Mouse (Mus musculus): ENCODE measurements at regions not wholly inside any gene's neighbourhood (a gene's known extent, or its start where the extent isn't known, plus 50 kb on each side); places are given as distances from the start of the nearest gene placed in this dataset.

DNA sequence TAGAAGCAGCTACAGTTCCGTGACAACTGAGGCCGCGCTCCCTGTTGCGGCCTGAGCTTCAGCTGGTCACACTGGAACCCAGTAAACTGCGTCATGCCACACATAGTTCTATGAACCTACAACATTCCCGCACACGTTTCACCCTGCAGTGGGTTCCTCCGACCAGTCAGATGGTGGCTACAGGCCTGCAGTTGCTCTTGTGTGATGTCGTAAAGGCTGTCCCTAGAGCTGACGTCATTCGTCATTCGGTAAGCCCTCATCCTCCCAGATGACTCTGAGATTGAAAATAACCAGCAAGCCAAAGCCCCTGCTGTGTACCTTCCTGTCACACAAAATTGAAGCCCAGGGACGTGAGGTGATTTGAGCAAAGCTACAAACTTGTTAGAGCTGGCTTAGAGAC lies 126.7 kb downstream of the Psmg1 start:
- WGBS, result 61% methylated on average over 13 of the region's 13 CpGs
- ATAC-seq (ENCODE audit: insufficient number of reproducible peaks, insufficient read depth, low FRiP score, low read depth), result no peak
- Histone ChIP-seq H3K4me1 (ENCODE audit: control insufficient read depth in 2 of 2, insufficient read depth in 2 of 2, low read length in 2 of 2) (peaks cover 11 to 22% of the 10 kb centered on the region in 2 experiments; a peak in 3 of 4 replicates), H3K9me3 (ENCODE audit: control insufficient read depth, low read length) (no peaks in the 10 kb centered on the region), H3K27ac (replicated peaks in 1 of 2; ENCODE audit: control insufficient read depth in 1 of 2, insufficient read depth in 1 of 2, low read depth in 2 of 2, low read length in 2 of 2) (peak overlapping the region in 1 of 2 experiments; percentile 33; a peak in 1 of 4 replicates), H3K4me2 (ENCODE audit: low read length) (no peak overlapping the region), H3K9ac (ENCODE audit: low read length) (no peak overlapping the region), H3K27me3 (ENCODE audit: control insufficient read depth, insufficient read depth, low read length) (no peaks in the 10 kb centered on the region), H3K36me3 (ENCODE audit: control insufficient read depth, insufficient read depth, low read length) (no peaks in the 10 kb centered on the region), H3K4me3 (ENCODE audit: control insufficient read depth in 1 of 2, insufficient read depth in 1 of 2, low read depth in 1 of 2, low read length in 2 of 2) (no peak overlapping the region)

DNA sequence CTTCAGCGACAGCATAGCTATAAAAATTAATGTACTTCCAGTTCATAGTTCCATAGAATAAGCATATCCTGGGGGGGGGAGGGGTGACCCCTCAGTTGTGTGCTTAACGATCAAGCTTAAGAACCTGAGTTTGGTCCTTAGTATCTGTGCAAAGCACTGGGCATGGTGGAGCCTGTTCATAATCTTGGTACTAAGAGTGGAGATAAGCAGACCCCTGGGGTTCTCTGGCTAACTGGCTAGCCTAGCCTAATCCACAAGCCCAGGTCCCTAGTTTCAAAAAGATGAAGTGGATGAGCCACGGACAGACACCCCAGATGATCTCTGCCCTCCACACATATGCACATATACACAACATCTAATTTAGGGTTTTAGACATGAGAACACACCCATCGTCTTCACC lies 127.2 kb downstream of the Psmg1 start:
- Histone ChIP-seq H3K27ac (replicated peaks in 1 of 2; ENCODE audit: control insufficient read depth in 1 of 2, insufficient read depth in 1 of 2, low read depth in 2 of 2, low read length in 2 of 2) (peak overlapping the region in 1 of 2 experiments; percentile 87; a peak in 2 of 4 replicates), H3K4me1 (ENCODE audit: control insufficient read depth in 2 of 2, insufficient read depth in 2 of 2, low read length in 2 of 2) (peaks cover 11 to 22% of the 10 kb centered on the region in 2 experiments; a peak in 3 of 4 replicates), H3K4me2 (ENCODE audit: low read length) (no peak overlapping the region), H3K9ac (ENCODE audit: low read length) (no peak overlapping the region), H3K36me3 (ENCODE audit: control insufficient read depth, insufficient read depth, low read length) (no peaks in the 10 kb centered on the region), H3K4me3 (ENCODE audit: control insufficient read depth in 1 of 2, insufficient read depth in 1 of 2, low read depth in 1 of 2, low read length in 2 of 2) (no peak overlapping the region), H3K9me3 (ENCODE audit: control insufficient read depth, low read length) (no peaks in the 10 kb centered on the region), H3K27me3 (ENCODE audit: control insufficient read depth, insufficient read depth, low read length) (no peaks in the 10 kb centered on the region)
- WGBS, result 79% methylated on average over 4 of the region's 4 CpGs
- no peak for ATAC-seq (ENCODE audit: insufficient number of reproducible peaks, insufficient read depth, low FRiP score, low read depth)

DNA sequence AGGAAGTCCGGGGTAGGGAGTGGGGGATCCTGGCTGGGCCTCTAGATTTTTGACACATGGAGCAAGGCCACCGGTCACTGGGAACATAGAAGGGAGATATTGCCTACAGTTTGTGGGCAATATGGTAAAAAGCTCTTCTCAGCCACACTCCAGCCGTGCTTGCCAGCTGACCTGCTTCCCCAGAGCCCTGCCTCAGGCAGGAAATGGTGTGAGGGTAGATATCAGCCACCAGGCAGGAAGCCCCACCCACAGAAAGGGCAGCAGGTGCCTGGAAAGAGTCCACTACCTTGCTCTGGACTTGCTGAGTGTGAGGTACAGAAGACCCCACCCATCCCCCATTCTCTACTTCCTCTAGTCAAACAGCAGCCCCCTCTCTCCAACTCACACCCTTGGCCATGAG lies 128.1 kb downstream of the Psmg1 start:
- ATAC-seq (ENCODE audit: insufficient number of reproducible peaks, insufficient read depth, low FRiP score, low read depth), result 0 out of 2 replicates have a peak, but pooled peaks have one; percentile 18
- H3K9me3 ChIP-seq (ENCODE audit: control insufficient read depth, low read length), result no peaks in the 10 kb centered on the region
- no peak overlapping the region for H3K9ac ChIP-seq (ENCODE audit: low read length)
- 62% methylated on average over 3 of the region's 3 CpGs for WGBS
- no peaks in the 10 kb centered on the region for H3K27me3 ChIP-seq (ENCODE audit: control insufficient read depth, insufficient read depth, low read length)
- no peak overlapping the region for H3K4me2 ChIP-seq (ENCODE audit: low read length)
- peaks cover 11 to 22% of the 10 kb centered on the region in 2 experiments; a peak in 3 of 4 replicates for H3K4me1 ChIP-seq (ENCODE audit: control insufficient read depth in 2 of 2, insufficient read depth in 2 of 2, low read length in 2 of 2)
- H3K36me3 ChIP-seq (ENCODE audit: control insufficient read depth, insufficient read depth, low read length), result no peaks in the 10 kb centered on the region
- H3K4me3 ChIP-seq (ENCODE audit: control insufficient read depth in 1 of 2, insufficient read depth in 1 of 2, low read depth in 1 of 2, low read length in 2 of 2), result no peak overlapping the region
- peak overlapping the region; percentile 30 to 87 for H3K27ac ChIP-seq (replicated peaks in 1 of 2; ENCODE audit: control insufficient read depth in 1 of 2, insufficient read depth in 1 of 2, low read depth in 2 of 2, low read length in 2 of 2)

DNA sequence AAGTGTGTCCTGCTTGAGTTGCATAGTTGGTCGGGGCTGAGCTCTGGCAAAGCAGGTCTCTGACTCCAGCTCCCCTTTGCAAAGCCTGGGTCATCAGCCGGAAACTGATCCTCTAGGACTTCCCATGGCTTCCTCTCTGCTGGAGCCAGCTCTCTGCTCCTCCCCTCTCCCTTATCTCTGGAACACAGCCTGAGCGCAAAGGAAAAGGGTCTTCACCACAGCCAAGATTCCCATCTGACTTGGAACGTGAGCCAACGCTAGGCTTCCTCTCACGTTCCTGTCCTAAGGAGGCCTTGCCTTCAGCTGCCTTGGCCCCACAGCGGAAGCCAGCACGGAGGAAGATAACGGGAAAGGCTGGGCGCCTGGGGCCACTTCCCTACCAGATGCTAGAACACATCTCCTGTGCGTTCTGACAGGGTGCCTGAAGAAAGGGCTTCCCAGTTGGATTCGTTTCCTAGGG lies 129.5 kb downstream of the Psmg1 start:
- Histone ChIP-seq H3K4me1 (ENCODE audit: control insufficient read depth in 2 of 2, insufficient read depth in 2 of 2, low read length in 2 of 2) (peaks cover 11 to 22% of the 10 kb centered on the region in 2 experiments; a peak in 3 of 4 replicates), H3K27ac (replicated peaks in 1 of 2; ENCODE audit: control insufficient read depth in 1 of 2, insufficient read depth in 1 of 2, low read depth in 2 of 2, low read length in 2 of 2) (peak overlapping the region; percentile 47 to 87), H3K9me3 (ENCODE audit: control insufficient read depth, low read length) (no peaks in the 10 kb centered on the region), H3K36me3 (ENCODE audit: control insufficient read depth, insufficient read depth, low read length) (no peaks in the 10 kb centered on the region), H3K27me3 (ENCODE audit: control insufficient read depth, insufficient read depth, low read length) (no peaks in the 10 kb centered on the region), H3K9ac (ENCODE audit: low read length) (no peak overlapping the region), H3K4me3 (ENCODE audit: control insufficient read depth in 1 of 2, insufficient read depth in 1 of 2, low read depth in 1 of 2, low read length in 2 of 2) (no peak overlapping the region), H3K4me2 (ENCODE audit: low read length) (no peak overlapping the region)
- peak; percentile 79 for ATAC-seq (ENCODE audit: insufficient number of reproducible peaks, insufficient read depth, low FRiP score, low read depth)
- 23% methylated on average over 12 of the region's 12 CpGs for WGBS

DNA sequence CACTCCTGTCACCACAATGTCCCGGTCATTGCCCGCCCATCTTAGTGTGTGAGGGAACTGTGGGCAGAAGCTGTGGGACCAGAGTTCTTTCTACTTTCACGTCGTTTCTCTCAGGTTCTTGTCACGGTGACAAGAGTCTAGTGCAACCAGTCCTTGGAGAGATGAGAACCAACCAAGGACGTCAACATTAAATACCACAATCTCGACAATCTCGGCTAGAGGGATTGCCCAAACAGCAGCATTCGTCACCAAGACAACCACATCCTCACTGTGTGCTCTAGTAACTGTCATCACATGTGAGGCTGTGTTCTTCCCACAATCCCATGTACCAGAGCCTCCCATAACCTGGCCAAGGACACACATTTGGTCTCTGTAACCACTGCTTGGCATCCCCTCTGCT lies 129.9 kb downstream of the Psmg1 start:
- Histone ChIP-seq H3K9ac (ENCODE audit: low read length) (no peak overlapping the region), H3K4me1 (ENCODE audit: control insufficient read depth in 2 of 2, insufficient read depth in 2 of 2, low read length in 2 of 2) (peaks cover 11 to 22% of the 10 kb centered on the region in 2 experiments; a peak in 3 of 4 replicates), H3K9me3 (ENCODE audit: control insufficient read depth, low read length) (no peaks in the 10 kb centered on the region), H3K27ac (replicated peaks in 1 of 2; ENCODE audit: control insufficient read depth in 1 of 2, insufficient read depth in 1 of 2, low read depth in 2 of 2, low read length in 2 of 2) (peak overlapping the region; percentile 47 to 87), H3K4me3 (ENCODE audit: control insufficient read depth in 1 of 2, insufficient read depth in 1 of 2, low read depth in 1 of 2, low read length in 2 of 2) (no peak overlapping the region), H3K4me2 (ENCODE audit: low read length) (no peak overlapping the region), H3K36me3 (ENCODE audit: control insufficient read depth, insufficient read depth, low read length) (no peaks in the 10 kb centered on the region), H3K27me3 (ENCODE audit: control insufficient read depth, insufficient read depth, low read length) (no peaks in the 10 kb centered on the region)
- no peak for ATAC-seq (ENCODE audit: insufficient number of reproducible peaks, insufficient read depth, low FRiP score, low read depth)
- 63% methylated on average over 9 of the region's 9 CpGs for WGBS

DNA sequence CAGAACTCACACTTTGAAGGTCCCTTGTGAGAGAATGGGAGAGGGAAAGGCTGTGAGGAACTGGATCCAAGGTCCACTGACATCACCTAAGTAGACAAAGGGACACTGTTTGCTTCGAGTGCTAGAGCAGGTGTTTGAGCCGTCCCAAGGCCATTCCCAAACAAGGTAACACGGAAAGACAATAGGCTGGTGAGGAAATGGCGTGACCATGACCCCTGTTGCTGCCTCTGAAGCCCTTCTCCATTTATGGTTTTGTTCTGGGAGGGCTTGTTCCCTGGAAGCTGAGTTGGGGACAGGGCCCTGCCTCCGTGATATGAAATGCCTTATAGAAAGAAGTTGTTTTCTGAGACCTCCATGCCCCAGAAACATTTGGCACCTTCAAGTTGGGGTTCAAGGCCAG lies 130.6 kb downstream of the Psmg1 start:
- H3K9ac ChIP-seq (ENCODE audit: low read length), result no peak overlapping the region
- H3K4me2 ChIP-seq (ENCODE audit: low read length), result no peak overlapping the region
- H3K9me3 ChIP-seq (ENCODE audit: control insufficient read depth, low read length), result no peaks in the 10 kb centered on the region
- 75% methylated on average over 5 of the region's 5 CpGs for WGBS
- H3K27ac ChIP-seq (replicated peaks in 1 of 2; ENCODE audit: control insufficient read depth in 1 of 2, insufficient read depth in 1 of 2, low read depth in 2 of 2, low read length in 2 of 2), result peak overlapping the region; percentile 47 to 87; a peak in 2 of 4 replicates
- no peak for ATAC-seq (ENCODE audit: insufficient number of reproducible peaks, insufficient read depth, low FRiP score, low read depth)
- peaks cover 11 to 22% of the 10 kb centered on the region in 2 experiments; a peak in 3 of 4 replicates for H3K4me1 ChIP-seq (ENCODE audit: control insufficient read depth in 2 of 2, insufficient read depth in 2 of 2, low read length in 2 of 2)
- H3K4me3 ChIP-seq (ENCODE audit: control insufficient read depth in 1 of 2, insufficient read depth in 1 of 2, low read depth in 1 of 2, low read length in 2 of 2), result no peak overlapping the region
- H3K27me3 ChIP-seq (ENCODE audit: control insufficient read depth, insufficient read depth, low read length), result no peaks in the 10 kb centered on the region
- no peaks in the 10 kb centered on the region for H3K36me3 ChIP-seq (ENCODE audit: control insufficient read depth, insufficient read depth, low read length)

- Histone ChIP-seq H3K9me3 (ENCODE audit: control insufficient read depth, low read length) (no peaks in the 10 kb centered on the region), H3K4me2 (ENCODE audit: low read length) (no peak overlapping the region), H3K27ac (replicated peaks in 1 of 2; ENCODE audit: control insufficient read depth in 1 of 2, insufficient read depth in 1 of 2, low read depth in 2 of 2, low read length in 2 of 2) (no peak overlapping the region), H3K4me3 (ENCODE audit: control insufficient read depth in 1 of 2, insufficient read depth in 1 of 2, low read depth in 1 of 2, low read length in 2 of 2) (no peak overlapping the region), H3K9ac (ENCODE audit: low read length) (no peak overlapping the region), H3K4me1 (ENCODE audit: control insufficient read depth in 2 of 2, insufficient read depth in 2 of 2, low read length in 2 of 2) (peaks cover 6 to 7% of the 10 kb centered on the region in 2 experiments; a peak in 2 of 4 replicates), H3K36me3 (ENCODE audit: control insufficient read depth, insufficient read depth, low read length) (no peaks in the 10 kb centered on the region), H3K27me3 (ENCODE audit: control insufficient read depth, insufficient read depth, low read length) (no peaks in the 10 kb centered on the region)
- 84% methylated on average over 3 of the region's 3 CpGs for WGBS
- ATAC-seq (ENCODE audit: insufficient number of reproducible peaks, insufficient read depth, low FRiP score, low read depth), result no peak
Measured at GRCm38 (mm10) chr16:95857403-95857802, 133.4 kb downstream of the Psmg1 start.

DNA sequence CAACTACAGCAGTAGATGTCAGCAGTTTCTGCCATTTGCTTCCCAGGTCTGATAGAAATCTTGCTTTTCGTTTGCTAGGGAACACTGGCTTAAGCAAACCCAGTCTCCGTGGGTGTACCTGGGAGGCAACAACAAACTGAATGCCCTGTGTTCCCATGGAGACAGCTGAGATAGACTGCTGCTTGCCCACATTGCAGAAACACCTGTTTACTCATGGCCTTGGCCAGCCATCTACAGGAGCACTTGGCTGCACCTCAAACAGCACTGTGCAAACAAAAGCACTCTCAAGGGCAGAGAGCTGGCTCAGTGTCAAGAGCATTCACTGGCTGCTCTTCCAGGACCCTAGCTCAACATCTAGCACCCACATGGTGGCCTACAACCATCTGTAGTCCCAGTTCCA lies 135.5 kb downstream of the Psmg1 start:
- Histone ChIP-seq H3K4me3 (ENCODE audit: control insufficient read depth in 1 of 2, insufficient read depth in 1 of 2, low read depth in 1 of 2, low read length in 2 of 2) (no peak overlapping the region), H3K27me3 (ENCODE audit: control insufficient read depth, insufficient read depth, low read length) (no peaks in the 10 kb centered on the region), H3K36me3 (ENCODE audit: control insufficient read depth, insufficient read depth, low read length) (no peaks in the 10 kb centered on the region), H3K4me2 (ENCODE audit: low read length) (no peak overlapping the region), H3K4me1 (ENCODE audit: control insufficient read depth in 2 of 2, insufficient read depth in 2 of 2, low read length in 2 of 2) (no peaks in the 10 kb centered on the region; a peak in 1 of 4 replicates), H3K27ac (replicated peaks in 1 of 2; ENCODE audit: control insufficient read depth in 1 of 2, insufficient read depth in 1 of 2, low read depth in 2 of 2, low read length in 2 of 2) (no peak overlapping the region), H3K9ac (ENCODE audit: low read length) (no peak overlapping the region), H3K9me3 (ENCODE audit: control insufficient read depth, low read length) (no peaks in the 10 kb centered on the region)
- no peak for ATAC-seq (ENCODE audit: insufficient number of reproducible peaks, insufficient read depth, low FRiP score, low read depth)
- 48% methylated on average over 2 of the region's 2 CpGs for WGBS

Measured in heart, embryonic 14.5 days (tissue).